Mouse (Mus musculus) heart, embryonic 14.5 days (tissue): ENCODE results near the gene Cdc25b. TPM values are rescaled to one million over a fixed set of nuclear protein-coding genes. Genes with fewer than 3 reads are reported as not detected.

Experiments
- ATAC-seq: fragments of 200-750 bp; cut with Nextera tagmentation; 2 replicates; pipeline ENCODE4 v1.8.0; 2017; ENCODE audit warnings: low read depth, moderate TSS enrichment; ENCODE audit not compliant: insufficient number of reproducible peaks, insufficient read depth, low FRiP score
- H3K27ac ChIP-seq, 2 experiments: fragments of 200-500 bp in 1 of 2; fragments of 300-500 bp in 1 of 2; sonication (generic) in 1 of 2; replicated peaks in 1 of 2; 2 replicates each; pipeline ENCODE4 v1.5.1; 2012 to 2014; ENCODE audit warnings: low read depth in 2 of 2, low read length in 2 of 2, control low read depth in 1 of 2, mild to moderate bottlenecking in 1 of 2, mixed read lengths in 1 of 2; ENCODE audit not compliant: control insufficient read depth in 1 of 2, insufficient read depth in 1 of 2
- H3K27me3 ChIP-seq: fragments of 300-500 bp; sonication (generic); 2 replicates; pipeline ENCODE4 v1.6.1; 2014; ENCODE audit warnings: mild to moderate bottlenecking, low read length, control low read depth; ENCODE audit not compliant: control insufficient read depth, insufficient read depth
- H3K36me3 ChIP-seq: fragments of 300-500 bp; sonication (generic); 2 replicates; pipeline ENCODE4 v1.6.1; 2014; ENCODE audit warnings: mild to moderate bottlenecking, control low read depth, low read length, mixed read lengths; ENCODE audit not compliant: control insufficient read depth, insufficient read depth
- H3K4me1 ChIP-seq, 2 experiments: fragments of 200-500 bp in 1 of 2; fragments of 300-500 bp in 1 of 2; sonication (generic) in 1 of 2; 2 replicates each; pipeline ENCODE4 v1.6.1; 2012 to 2014; ENCODE audit warnings: low read length in 2 of 2, control low read depth in 1 of 2, mixed read lengths in 1 of 2; ENCODE audit not compliant: control insufficient read depth in 2 of 2, insufficient read depth in 2 of 2
- H3K4me2 ChIP-seq: fragments of 300-500 bp; sonication (generic); 2 replicates; pipeline ENCODE4 v1.6.1; 2014; ENCODE audit warnings: mild to moderate bottlenecking, low read length
- H3K4me3 ChIP-seq, 2 experiments: fragments of 200-500 bp in 1 of 2; fragments of 300-500 bp in 1 of 2; sonication (generic) in 1 of 2; 2 replicates each; pipeline ENCODE4 v1.5.1; 2012 to 2014; ENCODE audit warnings: low read length in 2 of 2, mild to moderate bottlenecking in 2 of 2, control low read depth in 1 of 2, low read depth in 1 of 2, moderate library complexity in 1 of 2; ENCODE audit not compliant: control insufficient read depth in 1 of 2, insufficient read depth in 1 of 2
- H3K9ac ChIP-seq: fragments of 300-500 bp; sonication (generic); 2 replicates; pipeline ENCODE4 v1.6.1; 2014; ENCODE audit warnings: mild to moderate bottlenecking, low read length
- H3K9me3 ChIP-seq: fragments of 300-500 bp; sonication (generic); 2 replicates; pipeline ENCODE4 v1.6.1; 2016; ENCODE audit warnings: low read length, control low read depth; ENCODE audit not compliant: control insufficient read depth
- WGBS: fragments of 180-500 bp; shearing (Covaris S2); extraction: QIAGEN DNeasy Blood & Tissue Kit; methylation state at CpG from one replicate; pipeline ENCODE4 v1.1.7; 2014; 5-methylcytosine and 5-hydroxymethylcytosine counted together
- polyA plus RNA-seq: library from polyadenylated mRNA; unstranded; fragments of >200 nt; fragmentation: Nextera tagmentation; extraction: Ambion mirVana; gene quantifications from 2 replicates; pipeline ENCODE4 v1.2.1, GENCODE M21; 2014

Cdc25b gene
- polyA plus RNA-seq, 1 experiment from 2014 or later: 33.1 TPM

GRCm38 (mm10) chr2:131208356-131208755, 21.6 kb downstream of the Cdc25b start:
- H3K9me3 ChIP-seq: no peaks in the 10 kb centered on the region

GRCm38 (mm10) chr2:131209125-131209795, 22.5 kb downstream of the Cdc25b start:
- Histone ChIP-seq H3K4me3 (no peak overlapping the region), H3K27me3 (no peaks in the 10 kb centered on the region), H3K4me1 (peaks cover 18 to 27% of the 10 kb centered on the region in 2 experiments), H3K4me2 (peak overlapping the region; percentile 70), H3K36me3 (peaks cover 20% of the 10 kb centered on the region), H3K9ac (peak overlapping the region; percentile 85), H3K9me3 (no peaks in the 10 kb centered on the region), H3K27ac (peak overlapping the region; percentile 85 to 90)
- no peak for ATAC-seq
- WGBS: 68% methylated on average over 4 of the region's 4 CpGs

More at GRCm38 (mm10) chr2:131208356-131208755, 21.6 kb downstream of the Cdc25b start:
- H3K4me2 ChIP-seq: no peak overlapping the region
- H3K27me3 ChIP-seq: no peaks in the 10 kb centered on the region
- H3K9ac ChIP-seq: no peak overlapping the region
- H3K4me1 ChIP-seq: peaks cover 18 to 27% of the 10 kb centered on the region in 2 experiments
- H3K36me3 ChIP-seq: peaks cover 12% of the 10 kb centered on the region
- ATAC-seq: no peak
- WGBS: 90% methylated on average over 2 of the region's 2 CpGs
- no peak overlapping the region for H3K27ac ChIP-seq
- H3K4me3 ChIP-seq: no peak overlapping the region

- peak overlapping the region; percentile 70 for H3K4me2 ChIP-seq
- peak overlapping the region; percentile 85 for H3K9ac ChIP-seq
- H3K4me3 ChIP-seq: peak overlapping the region; percentile 62 to 64
- no peaks in the 10 kb centered on the region for H3K9me3 ChIP-seq
- H3K36me3 ChIP-seq: peaks cover 25% of the 10 kb centered on the region
- no peaks in the 10 kb centered on the region for H3K27me3 ChIP-seq
- ATAC-seq: peak; percentile 96
- WGBS: under 1% methylated on average over 50 of the region's 50 CpGs
- H3K27ac ChIP-seq: peak overlapping the region; percentile 85 to 90
- H3K4me1 ChIP-seq: peaks cover 10 to 18% of the 10 kb centered on the region in 2 experiments
Observed at GRCm38 (mm10) chr2:131209969-131210792, 23.4 kb downstream of the Cdc25b start.

- peak overlapping the region; percentile 70 for H3K4me2 ChIP-seq
- no peaks in the 10 kb centered on the region for H3K9me3 ChIP-seq
- WGBS: 54% methylated on average over 9 of the region's 9 CpGs
- H3K36me3 ChIP-seq: peaks cover 25% of the 10 kb centered on the region
- ATAC-seq: no peak
- no peaks in the 10 kb centered on the region for H3K27me3 ChIP-seq
- H3K27ac ChIP-seq: peak overlapping the region; percentile 85 to 90; a peak in 3 of 4 replicates
- peak overlapping the region; percentile 62 to 64 for H3K4me3 ChIP-seq
- H3K9ac ChIP-seq: peak overlapping the region; percentile 85
- peaks cover 7 to 22% of the 10 kb centered on the region in 2 experiments; a peak in 2 of 4 replicates for H3K4me1 ChIP-seq
Observed at GRCm38 (mm10) chr2:131211026-131211615, 24.4 kb downstream of the Cdc25b start.

- H3K4me1 ChIP-seq: peaks cover 7 to 26% of the 10 kb centered on the region in 2 experiments; a peak in 2 of 4 replicates
- 64% methylated on average over 7 of the region's 7 CpGs for WGBS
- H3K4me2 ChIP-seq: no peak overlapping the region
- H3K36me3 ChIP-seq: peaks cover 25% of the 10 kb centered on the region
- H3K27me3 ChIP-seq: no peaks in the 10 kb centered on the region
- H3K27ac ChIP-seq: 0 out of 4 replicates have a peak overlapping the region, but pooled peaks have one; percentile 10 to 37
- ATAC-seq: no peak
- H3K4me3 ChIP-seq: no peak overlapping the region
- H3K9ac ChIP-seq: 0 out of 2 replicates have a peak overlapping the region, but pooled peaks have one; percentile 4
- no peaks in the 10 kb centered on the region for H3K9me3 ChIP-seq
Observed at GRCm38 (mm10) chr2:131213773-131214172, 27.0 kb downstream of the Cdc25b start.

- H3K36me3 ChIP-seq: peaks cover 25% of the 10 kb centered on the region
- H3K4me2 ChIP-seq: no peak overlapping the region
- no peak for ATAC-seq
- no peak overlapping the region for H3K4me3 ChIP-seq
- H3K9me3 ChIP-seq: no peaks in the 10 kb centered on the region
- H3K4me1 ChIP-seq: peaks cover 2 to 16% of the 10 kb centered on the region in 2 experiments; a peak in 2 of 4 replicates
- H3K9ac ChIP-seq: no peak overlapping the region
- no peaks in the 10 kb centered on the region for H3K27me3 ChIP-seq
- 64% methylated on average over 7 of the region's 7 CpGs for WGBS
- H3K27ac ChIP-seq: 0 out of 4 replicates have a peak overlapping the region, but pooled peaks of 1 of the 2 experiments have one; percentile 1
Observed at GRCm38 (mm10) chr2:131215941-131216858, 29.5 kb downstream of the Cdc25b start.
